Mouse (Mus musculus): ENCODE data around the gene Wfdc16. TPM values are rescaled to one million over a fixed set of nuclear protein-coding genes. Genes with fewer than 3 reads are reported as not detected.
A peak's percentile ranks its signal among the peaks of the same experiment; 100 is the strongest.

Wfdc16 gene
- polyA plus RNA-seq (2015; fragmentation: Nextera tagmentation; extraction: Ambion mirVana), result not detected in 2 replicates

DNA sequence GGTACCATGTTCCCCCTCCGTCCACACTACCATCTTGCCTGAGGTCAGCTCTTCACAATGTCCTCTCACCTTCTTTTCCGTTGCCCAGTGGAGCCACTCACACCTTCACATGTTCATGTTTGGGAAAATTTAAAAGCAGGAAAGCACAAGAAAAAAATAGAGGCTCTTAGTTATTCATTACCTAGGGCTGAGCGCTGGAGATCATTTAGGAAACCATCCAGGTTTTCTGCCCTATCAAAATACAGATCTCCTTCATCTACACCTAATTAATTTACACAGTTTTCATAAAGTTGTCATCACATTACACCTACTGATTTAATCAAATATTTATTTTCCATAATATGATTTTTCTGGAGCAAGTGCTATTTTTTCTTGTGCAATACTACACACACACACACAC is at the start of gene Wfdc16:
Wfdc16 (minus strand) TSS at position 101 of the 400 bp plus-strand sequence.
- H3K9ac ChIP-seq, result no peak within 1 kb of the TSS
- no peaks in the 10 kb centered on the region for H3K4me1 ChIP-seq
- H3K27me3 ChIP-seq (replicated peaks), result no peaks in the 10 kb centered on the region
- no peak within 1 kb of the TSS for H3K4me3 ChIP-seq
- H3K4me2 ChIP-seq, result no peak within 1 kb of the TSS
- no peak within 1 kb of the TSS for H3K27ac ChIP-seq (replicated peaks)
- no peaks in the 10 kb centered on the region for H3K36me3 ChIP-seq
- H3K9me3 ChIP-seq, result peaks cover 4% of the 10 kb centered on the region; the same call in 1 of the 2 replicates
- no peak for ATAC-seq (ENCODE audit: extremely low read depth, insufficient number of reproducible peaks, low FRiP score, low TSS enrichment)
- 75% methylated on average over 3 of the region's 3 CpGs for WGBS

GRCm38 (mm10) chr2:164684807-164685206 is 46.2 kb upstream of the Wfdc16 start, which contains the start of gene Wfdc13:
Wfdc13 (plus strand) TSS chr2:164685107.
- H3K4me3 ChIP-seq, result no peak within 1 kb of the TSS
- no peaks in the 10 kb centered on the region for H3K36me3 ChIP-seq
- H3K27me3 ChIP-seq (replicated peaks), result peaks cover 9% of the 10 kb centered on the region; the same call in 1 of the 2 replicates
- no peaks in the 10 kb centered on the region for H3K4me1 ChIP-seq
- H3K4me2 ChIP-seq, result no peak within 1 kb of the TSS
- WGBS, result 57% methylated on average over 3 of the region's 3 CpGs
- no peak within 1 kb of the TSS for H3K9ac ChIP-seq
- no peaks in the 10 kb centered on the region for H3K9me3 ChIP-seq
- no peak for ATAC-seq (ENCODE audit: extremely low read depth, insufficient number of reproducible peaks, low FRiP score, low TSS enrichment)
- no peak within 1 kb of the TSS for H3K27ac ChIP-seq (replicated peaks)

DNA sequence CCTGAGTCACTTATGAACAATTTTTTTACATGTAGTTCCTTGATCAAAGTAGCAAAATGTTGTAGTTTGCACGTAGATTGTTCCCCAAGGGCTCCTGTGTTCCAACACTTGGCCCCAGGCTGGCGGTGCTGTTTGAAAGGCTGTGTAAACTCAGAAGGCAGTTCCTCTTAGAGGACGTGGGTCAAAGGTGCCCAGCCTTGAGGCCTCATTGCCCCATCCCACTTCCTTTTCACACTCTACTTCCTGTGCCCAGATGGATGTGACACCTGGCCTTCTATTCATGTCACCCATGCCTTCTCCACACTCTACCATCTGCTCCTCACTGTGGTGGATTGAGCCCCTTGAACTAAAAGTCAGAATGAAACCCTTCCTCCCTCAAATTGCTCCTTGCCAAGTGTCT is 41.3 kb upstream of the Wfdc16 start:
- ATAC-seq (ENCODE audit: extremely low read depth, insufficient number of reproducible peaks, low FRiP score, low TSS enrichment), result no peak
- Histone ChIP-seq H3K27ac (replicated peaks) (no peak overlapping the region), H3K27me3 (replicated peaks) (no peaks in the 10 kb centered on the region), H3K4me3 (no peak overlapping the region), H3K4me1 (peaks cover 7% of the 10 kb centered on the region), H3K9ac (no peak overlapping the region), H3K4me2 (no peak overlapping the region), H3K9me3 (no peaks in the 10 kb centered on the region), H3K36me3 (no peaks in the 10 kb centered on the region)
- 60% methylated on average over 3 of the region's 3 CpGs for WGBS

GRCm38 (mm10) chr2:164678848-164679625 is 40.4 kb upstream of the Wfdc16 start:
- no peak for ATAC-seq (ENCODE audit: extremely low read depth, insufficient number of reproducible peaks, low FRiP score, low TSS enrichment)
- Histone ChIP-seq H3K4me1 (peaks cover 7% of the 10 kb centered on the region), H3K36me3 (no peaks in the 10 kb centered on the region), H3K4me2 (peak overlapping the region; percentile 63), H3K9ac (peak overlapping the region; percentile 62), H3K27me3 (replicated peaks) (no peaks in the 10 kb centered on the region), H3K9me3 (no peaks in the 10 kb centered on the region), H3K4me3 (peak overlapping the region; percentile 44), H3K27ac (replicated peaks) (no peak overlapping the region)
- WGBS, result 21% methylated on average over 19 of the region's 19 CpGs

DNA sequence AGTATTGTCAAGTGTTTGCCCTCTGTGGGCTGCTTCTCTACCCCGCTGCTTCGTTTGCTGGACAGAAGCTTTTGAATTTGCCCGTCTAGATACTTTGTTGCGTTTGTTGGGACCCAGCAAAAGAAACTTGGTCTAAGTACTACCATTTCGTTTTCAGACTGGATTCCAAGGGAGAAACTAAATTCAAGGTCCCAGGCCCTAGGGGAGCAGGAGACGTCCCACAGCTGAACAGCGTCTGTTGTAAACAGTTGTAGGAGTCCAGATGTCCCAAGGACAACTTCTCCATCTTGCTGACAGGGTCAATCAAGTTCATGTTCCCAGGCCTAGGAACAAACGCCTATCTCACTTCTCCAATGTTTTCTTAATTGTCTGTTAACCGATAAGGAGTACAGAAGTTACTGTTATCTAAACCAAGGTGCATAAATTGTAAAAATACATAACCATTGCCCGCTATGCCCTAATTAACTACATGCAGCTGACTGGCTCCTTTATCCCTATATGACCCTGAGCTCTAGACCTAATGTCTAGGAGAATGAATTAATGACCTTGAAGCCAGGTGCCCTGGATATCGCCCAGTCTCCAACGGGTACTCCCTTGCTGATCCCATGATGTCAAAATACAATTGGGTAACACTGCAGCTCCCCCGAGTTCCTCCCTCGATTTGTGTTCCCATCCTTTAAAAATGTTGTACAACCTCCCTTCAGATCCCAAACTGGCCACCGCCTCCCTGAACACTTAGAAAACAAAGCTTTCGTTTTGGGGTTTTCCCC is 38.5 kb upstream of the Wfdc16 start:
- Histone ChIP-seq H3K4me1 (peaks cover 7% of the 10 kb centered on the region), H3K4me2 (no peak overlapping the region), H3K36me3 (no peaks in the 10 kb centered on the region), H3K27ac (replicated peaks) (no peak overlapping the region), H3K4me3 (no peak overlapping the region), H3K27me3 (replicated peaks) (no peaks in the 10 kb centered on the region), H3K9ac (no peak overlapping the region), H3K9me3 (no peaks in the 10 kb centered on the region)
- ATAC-seq (ENCODE audit: extremely low read depth, insufficient number of reproducible peaks, low FRiP score, low TSS enrichment), result no peak
- WGBS, result 70% methylated on average over 16 of the region's 16 CpGs

- H3K9me3 ChIP-seq, result no peaks in the 10 kb centered on the region
- H3K27ac ChIP-seq (replicated peaks), result no peak overlapping the region
- H3K4me1 ChIP-seq, result peaks cover 7% of the 10 kb centered on the region
- WGBS, result 71% methylated on average over 7 of the region's 7 CpGs
- no peak overlapping the region for H3K4me3 ChIP-seq
- no peak for ATAC-seq (ENCODE audit: extremely low read depth, insufficient number of reproducible peaks, low FRiP score, low TSS enrichment)
- no peaks in the 10 kb centered on the region; the same call in 1 of the 2 replicates for H3K27me3 ChIP-seq (replicated peaks)
- no peak overlapping the region for H3K9ac ChIP-seq
- no peaks in the 10 kb centered on the region for H3K36me3 ChIP-seq
- H3K4me2 ChIP-seq, result no peak overlapping the region
Observed at GRCm38 (mm10) chr2:164676103-164676502, 37.5 kb upstream of the Wfdc16 start.

DNA sequence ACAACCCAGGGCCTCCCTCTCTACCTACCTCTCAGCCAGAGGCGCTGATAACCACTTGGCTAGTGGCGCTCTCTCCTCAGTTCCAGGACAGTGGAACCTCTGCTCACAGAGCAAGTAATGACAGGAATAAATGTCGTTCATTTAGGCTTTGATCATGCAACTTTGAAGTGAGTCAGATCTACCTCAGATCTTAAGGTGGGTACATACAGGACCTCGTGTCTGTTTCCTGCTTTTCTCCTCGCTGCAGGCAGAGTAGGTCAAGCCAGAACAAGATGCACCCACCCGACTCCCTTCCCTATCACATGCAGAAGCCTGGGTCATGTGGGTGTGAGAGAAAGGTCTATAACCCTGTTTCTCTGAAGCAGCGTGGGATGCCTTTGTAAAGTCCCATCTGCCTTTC is 35.4 kb upstream of the Wfdc16 start, which contains the start of gene Wfdc11:
Wfdc11 (minus strand) TSS at position 101 of the 400 bp plus-strand sequence.
- no peak within 1 kb of the TSS for H3K4me3 ChIP-seq
- peaks cover 3% of the 10 kb centered on the region; the same call in 1 of the 2 replicates for H3K4me1 ChIP-seq
- ATAC-seq (ENCODE audit: extremely low read depth, insufficient number of reproducible peaks, low FRiP score, low TSS enrichment), result no peak
- no peaks in the 10 kb centered on the region for H3K9me3 ChIP-seq
- no peak within 1 kb of the TSS for H3K27ac ChIP-seq (replicated peaks)
- peaks cover 3% of the 10 kb centered on the region for H3K27me3 ChIP-seq (replicated peaks)
- 61% methylated on average over 7 of the region's 7 CpGs for WGBS
- no peak within 1 kb of the TSS for H3K9ac ChIP-seq
- no peak within 1 kb of the TSS for H3K4me2 ChIP-seq
- H3K36me3 ChIP-seq, result no peaks in the 10 kb centered on the region

GRCm38 (mm10) chr2:164670938-164671337 is 32.3 kb upstream of the Wfdc16 start:
- no peak overlapping the region for H3K9ac ChIP-seq
- no peak for ATAC-seq (ENCODE audit: extremely low read depth, insufficient number of reproducible peaks, low FRiP score, low TSS enrichment)
- no peak overlapping the region for H3K4me2 ChIP-seq
- no peaks in the 10 kb centered on the region for H3K36me3 ChIP-seq
- H3K9me3 ChIP-seq, result 0 out of 2 replicates have a peak, but pooled peaks cover 3% of the 10 kb centered on the region
- H3K4me3 ChIP-seq, result no peak overlapping the region
- no peak overlapping the region for H3K27ac ChIP-seq (replicated peaks)
- H3K27me3 ChIP-seq (replicated peaks), result peaks cover 3% of the 10 kb centered on the region
- WGBS, result 19% methylated on average over 1 of the region's 1 CpGs
- H3K4me1 ChIP-seq, result no peaks in the 10 kb centered on the region

- no peak overlapping the region for H3K9ac ChIP-seq
- WGBS, result 68% methylated on average over 5 of the region's 5 CpGs
- no peaks in the 10 kb centered on the region for H3K36me3 ChIP-seq
- H3K4me1 ChIP-seq, result no peaks in the 10 kb centered on the region
- no peak for ATAC-seq (ENCODE audit: extremely low read depth, insufficient number of reproducible peaks, low FRiP score, low TSS enrichment)
- no peak overlapping the region for H3K27ac ChIP-seq (replicated peaks)
- peaks cover 3% of the 10 kb centered on the region for H3K27me3 ChIP-seq (replicated peaks)
- H3K4me3 ChIP-seq, result no peak overlapping the region
- H3K4me2 ChIP-seq, result no peak overlapping the region
- H3K9me3 ChIP-seq, result 0 out of 2 replicates have a peak, but pooled peaks cover 3% of the 10 kb centered on the region
Observed at GRCm38 (mm10) chr2:164670261-164670660, 31.7 kb upstream of the Wfdc16 start.

GRCm38 (mm10) chr2:164664851-164665250 is 26.3 kb upstream of the Wfdc16 start:
- no peak overlapping the region for H3K9ac ChIP-seq
- H3K36me3 ChIP-seq, result no peaks in the 10 kb centered on the region
- 77% methylated on average over 7 of the region's 7 CpGs for WGBS
- no peak overlapping the region for H3K27ac ChIP-seq (replicated peaks)
- no peak overlapping the region for H3K4me3 ChIP-seq
- H3K4me2 ChIP-seq, result no peak overlapping the region
- no peak for ATAC-seq (ENCODE audit: extremely low read depth, insufficient number of reproducible peaks, low FRiP score, low TSS enrichment)
- no peaks in the 10 kb centered on the region for H3K4me1 ChIP-seq
- H3K27me3 ChIP-seq (replicated peaks), result no peaks in the 10 kb centered on the region
- 0 out of 2 replicates have a peak, but pooled peaks cover 3% of the 10 kb centered on the region for H3K9me3 ChIP-seq

DNA sequence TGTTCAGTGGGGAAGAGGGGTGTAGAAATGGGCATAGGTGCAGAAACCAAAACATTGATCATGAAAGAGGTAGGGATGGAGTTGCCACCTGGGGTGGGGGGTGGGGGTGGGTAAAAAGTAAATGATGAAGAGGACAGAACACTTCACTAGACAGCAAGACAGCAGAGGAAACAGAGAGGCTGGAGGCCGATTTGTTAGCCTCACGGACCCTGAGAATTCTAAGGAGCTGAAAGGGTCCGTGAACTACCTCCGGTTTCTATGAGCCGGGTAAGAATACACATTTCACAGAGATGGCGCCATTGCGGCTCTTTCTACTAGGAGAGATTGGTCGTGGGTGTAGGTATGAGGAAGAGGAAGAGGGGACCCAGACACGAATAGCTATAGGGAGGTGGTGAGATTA is 17.9 kb upstream of the Wfdc16 start, which contains the start of gene Wfdc9:
Wfdc9 (minus strand) TSS at position 101 of the 400 bp plus-strand sequence.
- Histone ChIP-seq H3K4me2 (no peak within 1 kb of the TSS), H3K27ac (replicated peaks) (no peak within 1 kb of the TSS), H3K4me1 (no peaks in the 10 kb centered on the region), H3K9ac (no peak within 1 kb of the TSS), H3K4me3 (no peak within 1 kb of the TSS), H3K27me3 (replicated peaks) (peaks cover 11% of the 10 kb centered on the region), H3K36me3 (no peaks in the 10 kb centered on the region), H3K9me3 (no peaks in the 10 kb centered on the region)
- no peak for ATAC-seq (ENCODE audit: extremely low read depth, insufficient number of reproducible peaks, low FRiP score, low TSS enrichment)
- 76% methylated on average over 9 of the region's 9 CpGs for WGBS

Measured in heart, embryonic 13.5 days (tissue).